Mouse (Mus musculus): ENCODE measurements around the gene 9330161L09Rik. TPM values are rescaled to one million over a fixed set of nuclear protein-coding genes. Genes with fewer than 3 reads are reported as not detected.

Gene 9330161L09Rik
- total RNA-seq, 2 experiments from 2014 or later: 2.1 to 2.8 TPM

GRCm38 (mm10) chr12:103358216-103358615, 49.4 kb downstream of the 9330161L09Rik start:
- intact Hi-C loops (cut with DNase I): no loop called here

More at GRCm38 (mm10) chr12:103358216-103358615, 49.4 kb downstream of the 9330161L09Rik start:
- peak in 1 of 2 experiments; percentile 26 for DNase-seq (ENCODE audit: low spot score in 2 of 2)

Other genes starting within 250 kb of the 9330161L09Rik start
- gene Prima1, start 165.7 kb downstream of the 9330161L09Rik start, total RNA-seq (2021): 1 to 10 TPM; 6.6 to 6.9 TPM
- 1 to 10 TPM; 1.6 to 2.5 TPM for gene Fam181a, start 96.8 kb downstream of the 9330161L09Rik start, total RNA-seq (2021)
- 1 to 10 TPM; 2.8 to 4.0 TPM for gene Asb2, start 51.8 kb downstream of the 9330161L09Rik start, total RNA-seq (2021)
- 10 to 100 TPM; 31.1 to 38.6 TPM for gene Otub2, start 19.1 kb downstream of the 9330161L09Rik start, total RNA-seq (2021)
- gene Ddx24, start 18.0 kb upstream of the 9330161L09Rik start, total RNA-seq (2021): 100 to 1,000 TPM; 209 to 229 TPM
- gene Ifi27, start 26.4 kb upstream of the 9330161L09Rik start, total RNA-seq (2021): 10 to 100 TPM; 59.2 to 69.4 TPM
- 1 to 10 TPM; 1.1 to 4.1 TPM for gene Ifi27l2a, start 35.9 kb upstream of the 9330161L09Rik start, total RNA-seq (2021)
- gene Ifi27l2b, start 49.4 kb upstream of the 9330161L09Rik start, total RNA-seq (2021): not detected
- gene Ppp4r4, start 124.5 kb upstream of the 9330161L09Rik start, total RNA-seq (2021): 10 to 100 TPM; 23.4 to 25.1 TPM
- gene Serpina10, start 223.6 kb upstream of the 9330161L09Rik start, total RNA-seq (2021): not detected
- not detected for gene Serpina6, start 249.4 kb upstream of the 9330161L09Rik start, total RNA-seq (2021)

Measured in left cerebral cortex, postnatal 36 days (tissue).